Mouse (Mus musculus) hematopoietic stem cell, adult 5-6 weeks (primary cell): ENCODE measurements around the gene Gm11939. TPM values are rescaled to one million over a fixed set of nuclear protein-coding genes. Genes with fewer than 3 reads are reported as not detected.
"Not testable (repeated sequence)": the region's sequence is repeated elsewhere in the genome, so short reads cannot be mapped to it uniquely, and the experiment has no call there.

Experiments used
- ATAC-seq, 2 experiments: fragments of 125-278 bp in 1 of 2; replicated peaks in 1 of 2; 2 replicates each; pipeline ENCODE4 v1.8.0; 2016 to 2017; ENCODE audit warnings: inconsistent platforms in 2 of 2, mild to moderate bottlenecking in 2 of 2, moderate number of reproducible peaks in 2 of 2, low read depth in 1 of 2, moderate TSS enrichment in 1 of 2; ENCODE audit not compliant: low FRiP score in 2 of 2, poor library complexity in 2 of 2, severe bottlenecking in 2 of 2, insufficient read depth in 1 of 2, low TSS enrichment in 1 of 2
- total RNA-seq: library from RNA; stranded (forward); fragments of 172-1452, 232-1000 nt; gene quantifications from 2 replicates; pipeline ENCODE4 v1.2.3, GENCODE M21; 2017

Gm11939 gene
- not detected in 2 replicates for total RNA-seq

DNA sequence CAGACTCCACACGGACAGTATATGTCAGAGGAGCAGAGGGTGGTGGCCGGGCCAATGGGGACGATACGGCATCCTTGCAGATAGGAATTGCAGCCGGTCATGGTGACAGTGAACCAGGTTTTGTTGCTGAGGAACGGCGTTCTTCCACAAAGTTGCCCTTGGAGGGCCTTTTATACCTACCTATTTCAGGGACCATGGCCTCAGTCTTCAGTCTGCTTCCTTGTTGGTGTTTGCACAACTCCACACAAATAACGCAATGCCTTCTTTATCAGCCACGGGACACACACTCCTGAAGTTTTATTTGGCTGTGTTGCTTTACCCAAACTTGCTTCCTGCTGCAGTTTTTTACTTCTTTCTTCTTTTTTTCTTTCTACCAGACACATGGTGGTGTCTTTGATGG is at the start of gene Gm11939:
Gm11939 (minus strand) TSS at position 101 of the 400 bp plus-strand sequence.
- no peak for ATAC-seq

DNA sequence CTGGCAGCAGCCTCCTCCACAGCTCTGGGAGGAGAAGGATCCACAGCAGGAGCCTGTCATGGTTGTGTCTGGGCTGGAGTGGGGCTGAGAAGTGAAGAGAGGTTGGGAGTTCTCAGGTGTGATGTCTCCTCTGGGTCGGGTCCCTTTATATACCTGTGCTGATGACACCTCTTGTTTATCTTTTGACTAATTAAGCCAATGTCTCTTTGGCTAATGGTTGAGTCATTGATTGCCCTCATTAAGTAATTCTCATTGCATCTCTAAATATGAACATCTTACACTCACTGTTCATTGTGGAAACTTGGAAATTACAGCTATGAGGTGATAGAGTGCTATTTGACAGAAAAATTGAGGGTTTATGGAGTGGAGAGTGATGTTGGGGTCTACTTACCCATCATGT is 43.9 kb upstream of the Gm11939 start, which contains the start of gene Gm11938:
Gm11938 (minus strand) TSS at position 101 of the 400 bp plus-strand sequence.
- not testable (repeated sequence) for ATAC-seq

DNA sequence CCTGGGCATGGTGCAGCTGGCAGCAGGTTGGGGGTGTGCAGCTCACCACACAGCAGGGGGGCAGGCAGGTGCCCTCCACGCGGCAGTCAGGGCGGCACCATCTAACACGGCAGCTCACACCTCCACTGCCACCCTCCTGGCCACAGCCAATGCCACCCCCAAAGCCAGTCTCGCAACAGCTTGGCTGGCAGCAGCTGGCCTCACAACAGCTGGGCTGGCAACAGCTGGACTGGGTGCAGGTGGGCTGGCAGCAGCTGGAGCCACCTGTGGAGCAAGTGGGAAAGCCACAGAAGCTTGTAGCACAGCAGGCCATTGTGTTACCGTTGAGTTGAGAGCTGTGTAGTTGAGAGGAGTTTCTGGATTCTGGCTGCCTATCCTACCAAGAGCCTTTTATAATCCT is 38.5 kb upstream of the Gm11939 start, which contains the start of gene Krtap9-3:
Krtap9-3 (minus strand) TSS at position 364 of the 400 bp plus-strand sequence.
- ATAC-seq, result not testable (repeated sequence)

GRCm38 (mm10) chr11:99590981-99591380 is 31.7 kb upstream of the Gm11939 start, which contains the start of gene Krtap1-3:
Gene Krtap1-3, minus strand, starts transcription at chr11:99591339.
- no peak for ATAC-seq

- no peak for ATAC-seq
Observed at GRCm38 (mm10) chr11:99585096-99585495, 25.8 kb upstream of the Gm11939 start.

- no peak for ATAC-seq
Observed at GRCm38 (mm10) chr11:99583245-99583704, 24.0 kb upstream of the Gm11939 start, which contains the start of gene Krtap1-4. Gene Krtap1-4, minus strand, starts transcription at chr11:99583654.

- no peak for ATAC-seq
Observed at GRCm38 (mm10) chr11:99581564-99581963, 22.3 kb upstream of the Gm11939 start.

DNA sequence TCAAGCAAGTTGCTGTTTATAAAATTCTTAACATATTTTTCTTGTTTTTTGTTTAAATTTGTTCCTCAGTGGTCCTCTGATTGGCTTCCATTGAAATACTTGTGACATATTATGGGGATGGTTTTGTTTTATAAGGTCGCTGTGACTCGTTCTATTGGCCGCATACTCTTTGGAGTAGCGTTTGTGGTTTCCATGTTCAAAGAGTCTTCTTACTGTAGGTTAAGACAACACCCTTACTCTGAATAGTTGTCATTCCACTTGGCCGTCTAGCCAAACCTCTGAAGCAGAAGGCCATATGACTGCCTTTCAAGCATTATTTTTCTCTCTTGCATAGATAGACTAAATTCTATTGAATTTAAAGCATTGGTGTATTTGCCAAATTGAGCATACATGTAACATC is 21.8 kb upstream of the Gm11939 start:
- no peak for ATAC-seq

DNA sequence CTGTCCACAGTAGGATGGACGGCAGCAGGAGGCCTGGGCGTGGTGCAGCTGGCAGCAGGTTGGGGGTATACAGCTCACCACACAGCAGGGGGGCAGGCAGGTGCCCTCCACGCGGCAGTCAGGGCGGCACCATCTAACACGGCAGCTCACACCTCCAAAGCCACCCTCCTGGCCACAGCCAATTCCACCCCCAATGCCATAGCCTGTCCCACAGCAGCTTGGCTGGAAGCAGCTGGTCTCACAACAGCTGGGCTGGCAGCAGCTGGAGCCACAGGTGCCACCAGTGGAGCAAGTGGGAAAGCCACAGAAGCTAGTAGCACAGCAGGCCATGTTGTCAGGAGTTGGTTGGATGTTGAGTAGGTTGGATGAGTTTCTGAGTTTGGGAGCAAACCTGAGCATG is 21.4 kb upstream of the Gm11939 start, which contains the start of gene Krtap1-5:
Krtap1-5 (minus strand) TSS at position 381 of the 400 bp plus-strand sequence.
- ATAC-seq, result no peak

DNA sequence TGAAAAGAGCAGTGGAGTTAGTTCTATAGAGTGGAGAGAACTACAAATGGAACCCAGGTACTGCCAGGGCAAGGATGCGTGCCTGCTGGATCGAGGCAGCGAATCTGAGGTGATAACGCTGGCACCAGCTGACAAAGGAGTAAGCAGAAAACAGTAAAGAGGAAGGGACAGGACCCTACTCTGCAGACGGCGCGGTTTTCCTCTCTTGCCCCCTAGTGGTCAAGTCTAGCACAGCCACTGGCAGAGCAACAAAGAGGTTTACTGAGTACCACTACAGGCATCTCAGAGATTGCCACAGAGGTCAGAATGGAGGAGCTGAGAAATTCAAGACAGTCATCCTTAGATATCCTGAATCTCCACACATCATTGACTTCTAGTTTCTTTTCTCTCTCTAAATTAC is 14.8 kb upstream of the Gm11939 start:
- ATAC-seq, result peak; percentile 83 to 88

DNA sequence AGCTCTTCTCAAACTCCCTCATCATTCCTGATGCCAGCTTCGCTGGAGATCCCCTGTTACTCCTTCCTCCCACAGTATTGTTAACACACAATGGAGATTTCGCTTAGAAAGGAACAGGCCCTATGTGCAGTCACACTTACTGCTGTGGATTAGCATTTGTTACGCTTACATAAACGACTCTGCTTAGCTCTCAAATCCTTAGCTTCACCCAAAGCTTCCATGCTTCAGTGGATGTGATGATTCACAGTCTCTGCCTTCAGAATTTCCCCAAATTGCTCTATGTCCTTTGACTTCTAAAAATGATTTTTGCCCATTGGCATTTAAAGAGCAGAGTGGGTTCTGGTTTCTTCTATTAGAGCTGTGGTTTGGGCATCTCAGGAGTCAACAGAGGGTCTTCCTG is 13.9 kb upstream of the Gm11939 start:
- ATAC-seq, result no peak

GRCm38 (mm10) chr11:99566530-99566929 is 7.3 kb upstream of the Gm11939 start, which contains the start of gene Krtap3-1:
Gene Krtap3-1, minus strand, starts transcription at chr11:99566630.
- ATAC-seq, result no peak

DNA sequence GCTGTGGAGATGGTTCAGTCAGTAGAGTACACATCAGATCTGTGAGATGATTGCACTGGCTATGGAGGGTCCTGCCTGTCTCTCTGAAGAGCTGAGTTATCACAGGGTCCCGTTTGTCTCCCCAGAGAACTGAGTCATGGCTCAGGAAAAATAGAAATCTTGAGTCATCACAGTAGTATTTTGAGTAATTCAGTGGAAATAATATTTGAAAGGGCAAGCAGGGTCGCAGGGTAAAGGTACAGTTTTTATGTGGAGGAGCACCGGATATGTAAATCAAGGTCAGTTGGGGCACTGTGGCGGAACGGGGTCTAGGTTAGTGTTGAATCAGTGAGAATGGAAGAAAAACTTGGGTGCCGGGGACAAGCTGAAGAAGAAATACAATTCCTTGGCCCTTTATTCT is 3.3 kb upstream of the Gm11939 start:
- no peak for ATAC-seq

DNA sequence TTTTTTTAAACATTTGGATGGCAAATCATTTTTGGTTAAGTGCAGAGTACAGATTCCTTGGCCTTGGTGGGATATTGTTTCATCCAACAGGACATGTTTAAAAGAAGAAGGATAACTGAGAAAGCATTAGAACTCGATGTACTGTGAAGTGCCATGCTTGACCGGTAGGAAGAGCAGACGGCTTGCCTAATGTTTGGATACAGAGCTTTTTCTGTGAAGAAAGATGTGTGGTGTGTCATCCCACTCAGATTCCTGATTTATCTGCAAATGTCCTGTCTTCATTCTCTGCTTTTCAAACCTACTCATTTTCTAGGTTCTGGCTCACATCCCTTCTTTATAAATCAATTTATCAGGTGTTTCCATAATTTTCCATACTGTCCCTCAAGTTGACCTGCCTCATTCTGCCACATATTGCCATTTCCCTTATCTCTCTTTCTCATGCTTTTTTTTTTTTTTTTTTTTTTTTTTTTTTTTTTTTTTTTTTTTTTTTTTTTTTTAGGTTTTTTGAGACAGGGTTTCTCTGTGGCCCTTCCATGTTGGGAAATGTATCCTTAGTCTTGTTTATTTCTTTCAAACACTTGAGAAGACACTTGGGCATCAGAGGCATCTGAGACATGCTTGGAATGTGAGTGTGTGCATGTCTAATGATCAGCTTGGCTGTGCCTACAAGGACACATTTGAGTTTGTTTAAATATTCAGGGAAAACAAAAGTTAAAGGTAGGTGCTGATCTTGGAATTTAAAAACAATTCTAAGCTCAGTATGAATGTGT is 1.1 kb downstream of the Gm11939 start:
- ATAC-seq, result no peak

DNA sequence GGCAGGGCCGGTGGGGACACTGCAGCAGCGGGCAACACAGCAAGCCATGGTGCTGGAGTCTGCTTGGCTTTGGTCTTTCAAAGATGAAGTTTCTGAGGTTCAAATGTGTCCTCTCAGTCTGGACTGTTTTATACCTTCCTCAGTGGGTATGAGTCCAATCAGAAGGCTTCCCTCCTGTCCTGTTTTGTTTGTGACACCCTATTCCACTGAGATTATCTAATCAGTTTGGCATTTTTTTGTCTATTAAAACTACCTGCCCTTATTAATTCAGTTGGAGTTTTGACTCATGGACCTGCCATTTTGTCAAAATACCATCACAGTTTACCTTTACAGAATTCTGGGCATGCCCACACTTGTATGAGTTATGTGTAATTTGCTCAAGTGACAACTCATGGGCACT is 2.5 kb downstream of the Gm11939 start, which contains the start of gene Krtap3-2:
Krtap3-2 (minus strand) TSS at position 101 of the 400 bp plus-strand sequence.
- ATAC-seq, result no peak

GRCm38 (mm10) chr11:99556195-99556594 is 3.1 kb downstream of the Gm11939 start:
- no peak for ATAC-seq

- ATAC-seq, result no peak
Observed at GRCm38 (mm10) chr11:99550765-99551164, 8.5 kb downstream of the Gm11939 start, which contains the start of gene Krtap3-3. Gene Krtap3-3, minus strand, starts transcription at chr11:99550865.

GRCm38 (mm10) chr11:99547892-99548291 is 11.4 kb downstream of the Gm11939 start:
- no peak for ATAC-seq
